Mouse (Mus musculus) liver, embryonic 16.5 days (tissue): ENCODE results near the gene Fbp2. TPM values are rescaled to one million over a fixed set of nuclear protein-coding genes. Genes with fewer than 3 reads are reported as not detected.
A peak's percentile ranks its signal among the peaks of the same experiment; 100 is the strongest.

Experiments
- ATAC-seq: fragments of 200-750 bp; cut with Nextera tagmentation; 2 replicates; pipeline ENCODE4 v1.8.0; 2017; ENCODE audit warnings: low read depth, mild to moderate bottlenecking, moderate number of reproducible peaks, moderate library complexity
- H3K27ac ChIP-seq: fragments of 300-500 bp; sonication (generic); 2 replicates; pipeline ENCODE4 v1.5.1; 2014; ENCODE audit warnings: mild to moderate bottlenecking, low read length
- H3K27me3 ChIP-seq: fragments of 300-500 bp; sonication (generic); 2 replicates; pipeline ENCODE4 v1.6.1; 2014; ENCODE audit warnings: low read depth, low read length, mixed read lengths; ENCODE audit not compliant: control insufficient read depth, insufficient read depth
- H3K36me3 ChIP-seq: fragments of 300-500 bp; sonication (generic); 2 replicates; pipeline ENCODE4 v1.6.1; 2014; ENCODE audit warnings: mild to moderate bottlenecking; ENCODE audit not compliant: control insufficient read depth, insufficient read depth
- H3K4me1 ChIP-seq: fragments of 300-500 bp; sonication (generic); 2 replicates; pipeline ENCODE4 v1.6.1; 2014; ENCODE audit warnings: low read depth, low read length, mixed read lengths; ENCODE audit not compliant: control insufficient read depth
- H3K4me2 ChIP-seq: fragments of 300-500 bp; sonication (generic); 2 replicates; pipeline ENCODE4 v1.6.1; 2014; ENCODE audit warnings: low read depth, low read length, mixed read lengths
- H3K4me3 ChIP-seq: fragments of 300-500 bp; sonication (generic); 2 replicates; pipeline ENCODE4 v1.5.1; 2014; ENCODE audit warnings: low read depth, mild to moderate bottlenecking, low read length
- H3K9ac ChIP-seq: fragments of 300-500 bp; sonication (generic); 2 replicates; pipeline ENCODE4 v1.6.1; 2014; ENCODE audit warnings: low read depth, low read length
- H3K9me3 ChIP-seq: fragments of 300-500 bp; sonication (generic); replicated peaks from 2 replicates; pipeline ENCODE4 v1.6.1; 2016; ENCODE audit warnings: low read length; ENCODE audit not compliant: control insufficient read depth
- WGBS: fragments of 180-500 bp; shearing (Covaris S2); extraction: QIAGEN DNeasy Blood & Tissue Kit; methylation state at CpG from one replicate; pipeline ENCODE4 v1.1.7; 2014; ENCODE audit not compliant: insufficient replicate concordance; 5-methylcytosine and 5-hydroxymethylcytosine counted together
- polyA plus RNA-seq: library from polyadenylated mRNA; unstranded; fragments of >200 nt; fragmentation: Nextera tagmentation; extraction: Ambion mirVana; gene quantifications from 2 replicates; pipeline ENCODE4 v1.2.1, GENCODE M21; 2015

Fbp2 gene
- 0.33 and 3.2 TPM in 2 replicates for polyA plus RNA-seq

DNA sequence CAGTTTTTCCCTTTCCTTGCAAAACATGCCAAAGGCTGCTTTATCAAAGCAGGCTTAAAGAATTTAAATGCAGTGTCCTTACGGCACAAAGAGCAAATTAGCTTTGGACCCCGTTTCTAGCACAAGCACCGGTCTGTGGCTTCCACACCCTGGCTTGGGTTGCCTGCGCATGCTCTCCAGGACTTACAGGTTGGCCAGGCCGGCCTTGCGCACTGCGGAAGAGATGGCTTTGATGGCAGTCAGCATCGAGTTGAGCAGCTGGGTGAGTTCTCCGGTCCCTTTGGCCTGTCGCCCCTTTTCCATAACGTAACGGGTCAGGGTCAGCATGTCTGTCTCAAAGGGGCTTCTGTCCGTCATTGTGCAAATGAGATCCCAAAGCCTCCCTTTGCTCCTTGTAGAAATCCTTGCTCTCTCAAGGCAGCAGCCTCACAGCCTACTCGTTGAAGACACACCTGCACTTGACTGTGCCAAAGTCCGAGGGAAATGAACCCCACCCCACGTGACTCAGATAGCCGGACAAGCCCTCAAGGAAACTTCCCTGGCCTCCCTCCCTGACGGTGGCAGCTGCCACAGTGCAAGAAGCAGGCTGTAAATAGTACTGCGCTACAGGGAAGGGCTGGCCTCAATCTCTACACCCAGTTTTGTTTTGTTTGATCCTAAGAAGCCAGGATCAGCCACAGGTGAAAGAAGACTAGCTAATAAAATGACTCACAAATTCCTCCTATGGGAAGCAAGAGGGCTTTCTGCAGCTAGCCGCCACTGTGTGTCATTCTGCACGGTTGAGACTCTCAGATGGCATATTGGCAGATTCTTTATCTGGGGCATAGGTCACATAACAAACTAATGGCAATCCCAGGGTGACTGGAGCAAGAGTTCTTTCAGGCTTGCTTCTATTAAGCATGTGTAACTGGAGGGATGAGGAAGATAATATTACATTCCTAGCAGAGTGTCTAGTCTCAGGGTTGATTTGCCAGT lies at the start of gene Fbp2:
Gene Fbp2 (minus strand): TSS at position 482 of the 975 bp plus-strand sequence.
- ATAC-seq, result no peak
- no peaks in the 10 kb centered on the region for H3K9me3 ChIP-seq
- no peak within 1 kb of the TSS for H3K4me3 ChIP-seq
- no peaks in the 10 kb centered on the region for H3K27me3 ChIP-seq
- no peaks in the 10 kb centered on the region; the same call in 1 of the 2 replicates for H3K4me1 ChIP-seq
- H3K27ac ChIP-seq, result no peak within 1 kb of the TSS
- no peak within 1 kb of the TSS for H3K9ac ChIP-seq
- no peaks in the 10 kb centered on the region for H3K36me3 ChIP-seq
- WGBS, result 61% methylated on average over 21 of the region's 21 CpGs
- H3K4me2 ChIP-seq, result no peak within 1 kb of the TSS

DNA sequence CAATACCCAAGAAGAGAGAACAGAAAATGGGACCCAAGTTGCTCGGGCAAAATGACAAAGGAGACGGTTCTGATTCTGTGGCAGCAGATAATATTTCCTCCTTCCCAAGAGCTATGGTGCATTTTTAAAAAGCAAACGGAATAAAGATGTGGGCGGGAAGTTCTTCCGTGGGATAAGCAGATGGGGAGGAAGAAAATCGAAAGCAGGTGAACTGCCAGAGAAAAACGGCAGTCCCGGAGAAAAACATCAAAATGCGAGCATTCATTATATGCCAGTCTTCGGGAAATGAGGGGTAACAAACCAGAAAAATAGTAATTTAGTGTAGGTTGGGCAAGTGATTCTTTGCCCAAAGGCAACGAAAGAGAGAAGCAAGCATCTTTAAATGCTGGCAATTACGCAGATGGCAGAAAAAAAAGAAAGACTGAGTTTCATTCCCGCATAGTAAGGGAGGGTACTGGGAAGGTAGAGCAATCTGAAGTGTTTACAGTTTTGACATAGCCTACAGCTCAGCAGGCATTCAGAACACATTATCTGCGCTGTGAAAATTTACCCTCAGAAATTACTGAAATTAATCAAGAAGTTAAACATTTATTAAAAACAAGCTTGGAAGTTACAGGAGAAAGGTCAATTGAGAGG lies 49.4 kb upstream of the Fbp2 start:
- H3K27ac ChIP-seq, result peak overlapping the region; percentile 71
- H3K4me2 ChIP-seq, result no peak overlapping the region
- no peaks in the 10 kb centered on the region for H3K27me3 ChIP-seq
- ATAC-seq, result no peak
- no peaks in the 10 kb centered on the region for H3K9me3 ChIP-seq
- no peak overlapping the region for H3K4me3 ChIP-seq
- H3K4me1 ChIP-seq, result peaks cover 19% of the 10 kb centered on the region
- WGBS, result 68% methylated on average over 14 of the region's 14 CpGs
- no peaks in the 10 kb centered on the region for H3K36me3 ChIP-seq
- H3K9ac ChIP-seq, result no peak overlapping the region

DNA sequence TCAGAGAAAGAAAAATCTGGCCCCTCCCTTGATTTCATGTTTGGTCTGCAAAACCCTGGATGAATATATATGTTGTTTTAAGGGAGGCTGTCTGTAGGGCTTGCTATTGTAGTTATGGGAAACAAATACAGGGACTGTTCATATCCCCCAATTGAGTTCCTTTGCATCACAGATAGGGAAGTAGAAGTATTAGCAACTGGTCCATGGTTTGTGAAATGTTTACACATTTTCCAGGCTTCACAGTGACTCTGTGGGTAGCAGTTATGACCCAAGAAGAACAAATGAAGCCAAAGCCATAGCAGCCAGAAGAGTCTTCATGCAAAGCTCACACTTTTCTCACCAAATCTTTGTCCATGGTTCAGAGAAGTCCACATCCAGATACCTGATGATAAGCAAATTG lies 42.9 kb upstream of the Fbp2 start:
- ATAC-seq, result no peak
- Histone ChIP-seq H3K36me3 (no peaks in the 10 kb centered on the region), H3K9ac (no peak overlapping the region), H3K27me3 (no peaks in the 10 kb centered on the region), H3K9me3 (no peaks in the 10 kb centered on the region), H3K4me3 (no peak overlapping the region), H3K27ac (no peak overlapping the region), H3K4me1 (no peaks in the 10 kb centered on the region), H3K4me2 (no peak overlapping the region)

DNA sequence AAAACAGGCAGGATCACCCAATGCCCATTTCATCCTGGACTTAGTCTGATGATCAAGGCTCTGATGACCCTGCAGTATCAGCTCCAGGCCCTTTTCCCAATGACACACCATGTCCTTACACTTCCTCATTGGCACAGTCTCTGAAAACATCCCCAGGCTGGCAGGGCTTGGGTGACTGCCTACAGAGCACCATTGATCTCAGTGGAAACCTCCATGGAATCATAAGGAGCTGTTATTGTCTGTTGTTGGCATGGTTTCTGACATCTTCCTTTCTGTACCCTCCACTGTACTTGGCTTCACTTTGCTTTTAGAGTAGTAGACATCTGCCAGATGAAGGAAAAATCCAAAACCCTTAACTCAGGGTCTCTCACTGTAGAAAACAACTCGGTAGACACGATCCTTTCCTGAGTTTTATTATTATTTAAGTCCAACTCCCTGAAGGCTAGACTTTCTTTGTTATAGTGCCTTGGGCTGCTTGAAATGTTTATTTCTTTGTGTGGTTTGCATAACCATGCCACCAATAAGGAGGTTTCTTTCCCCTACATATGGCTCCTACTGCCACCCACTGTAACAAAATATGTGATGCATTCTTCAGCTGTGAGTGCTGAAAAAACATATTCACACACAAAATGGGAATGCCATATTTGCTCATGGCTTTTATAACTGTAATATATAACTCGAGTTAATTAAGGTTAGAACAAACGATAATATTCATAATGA lies 39.9 kb upstream of the Fbp2 start:
- H3K4me1 ChIP-seq, result no peaks in the 10 kb centered on the region
- H3K9me3 ChIP-seq, result no peaks in the 10 kb centered on the region
- no peak overlapping the region for H3K27ac ChIP-seq
- 70% methylated on average over 4 of the region's 4 CpGs for WGBS
- no peak overlapping the region for H3K4me2 ChIP-seq
- ATAC-seq, result no peak
- H3K4me3 ChIP-seq, result no peak overlapping the region
- no peaks in the 10 kb centered on the region for H3K27me3 ChIP-seq
- H3K36me3 ChIP-seq, result no peaks in the 10 kb centered on the region
- no peak overlapping the region for H3K9ac ChIP-seq

DNA sequence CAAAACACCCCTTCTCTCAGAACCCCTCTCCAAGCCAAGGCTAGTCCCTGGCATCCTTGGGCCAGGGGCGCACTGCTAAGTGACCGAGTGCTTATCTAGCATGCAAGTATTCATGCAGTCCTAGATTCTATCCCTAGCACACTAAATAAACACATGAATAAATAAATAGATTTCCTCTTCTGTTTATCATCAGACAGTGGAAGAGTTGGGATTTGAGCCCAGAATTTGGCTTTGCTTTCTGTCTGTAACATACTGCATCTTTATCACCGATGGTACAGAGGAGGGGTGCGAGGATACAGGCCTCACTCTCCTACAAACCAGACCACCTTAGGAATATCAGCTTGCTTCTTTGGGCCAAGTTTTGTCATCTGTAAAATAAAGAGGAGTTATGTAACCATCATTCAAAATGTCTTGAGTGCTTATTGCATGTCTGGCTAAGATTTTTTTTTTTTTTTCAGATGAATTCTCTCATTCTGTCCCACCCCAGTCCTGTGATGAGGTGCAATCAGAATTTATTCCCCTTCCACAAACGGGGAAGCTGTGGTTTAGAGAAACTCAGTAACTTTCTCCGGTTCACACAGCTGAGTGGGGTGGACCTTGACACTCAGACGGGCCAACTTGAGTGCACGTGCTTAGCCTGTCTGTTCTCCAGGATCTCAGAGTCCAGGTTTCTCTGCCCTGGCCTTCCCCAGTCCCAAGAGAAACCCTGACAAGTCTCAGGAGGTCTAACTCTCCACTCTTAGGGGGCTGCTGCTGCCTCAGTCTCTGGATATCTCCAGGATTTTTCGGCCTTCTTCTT lies 35.0 kb upstream of the Fbp2 start:
- H3K4me1 ChIP-seq, result no peaks in the 10 kb centered on the region
- no peak overlapping the region for H3K4me3 ChIP-seq
- H3K4me2 ChIP-seq, result no peak overlapping the region
- no peaks in the 10 kb centered on the region for H3K9me3 ChIP-seq
- H3K27ac ChIP-seq, result no peak overlapping the region
- ATAC-seq, result no peak
- no peaks in the 10 kb centered on the region for H3K27me3 ChIP-seq
- 45% methylated on average over 9 of the region's 9 CpGs for WGBS
- H3K36me3 ChIP-seq, result no peaks in the 10 kb centered on the region
- H3K9ac ChIP-seq, result no peak overlapping the region

DNA sequence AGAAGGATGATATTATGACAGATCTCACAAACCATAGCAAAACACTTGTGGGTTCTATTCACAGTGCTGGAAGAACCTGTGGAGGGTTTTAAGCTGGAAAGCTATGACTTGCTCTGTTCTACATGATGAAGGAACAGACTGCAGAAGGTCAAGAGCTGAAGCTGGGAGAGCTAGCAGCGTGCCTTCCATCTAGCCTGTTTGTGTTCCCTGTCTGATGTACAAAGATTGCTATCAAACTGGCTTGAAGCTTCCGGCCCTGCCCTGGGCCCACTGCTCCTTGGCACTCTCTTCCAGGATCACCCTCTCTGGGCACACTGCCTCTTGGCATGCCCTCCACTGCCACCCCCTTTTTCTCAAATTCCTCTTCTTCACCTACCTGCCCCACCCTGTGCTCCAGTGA lies 31.1 kb upstream of the Fbp2 start:
- no peak overlapping the region for H3K4me2 ChIP-seq
- H3K4me3 ChIP-seq, result no peak overlapping the region
- no peaks in the 10 kb centered on the region for H3K36me3 ChIP-seq
- 44% methylated on average over 2 of the region's 2 CpGs for whole genome bisulfite sequencing
- no peak overlapping the region for H3K9ac ChIP-seq
- no peaks in the 10 kb centered on the region for H3K9me3 ChIP-seq
- H3K27me3 ChIP-seq, result no peaks in the 10 kb centered on the region; the same call in 1 of the 2 replicates
- no peak overlapping the region for H3K27ac ChIP-seq
- H3K4me1 ChIP-seq, result no peaks in the 10 kb centered on the region
- ATAC-seq, result no peak

DNA sequence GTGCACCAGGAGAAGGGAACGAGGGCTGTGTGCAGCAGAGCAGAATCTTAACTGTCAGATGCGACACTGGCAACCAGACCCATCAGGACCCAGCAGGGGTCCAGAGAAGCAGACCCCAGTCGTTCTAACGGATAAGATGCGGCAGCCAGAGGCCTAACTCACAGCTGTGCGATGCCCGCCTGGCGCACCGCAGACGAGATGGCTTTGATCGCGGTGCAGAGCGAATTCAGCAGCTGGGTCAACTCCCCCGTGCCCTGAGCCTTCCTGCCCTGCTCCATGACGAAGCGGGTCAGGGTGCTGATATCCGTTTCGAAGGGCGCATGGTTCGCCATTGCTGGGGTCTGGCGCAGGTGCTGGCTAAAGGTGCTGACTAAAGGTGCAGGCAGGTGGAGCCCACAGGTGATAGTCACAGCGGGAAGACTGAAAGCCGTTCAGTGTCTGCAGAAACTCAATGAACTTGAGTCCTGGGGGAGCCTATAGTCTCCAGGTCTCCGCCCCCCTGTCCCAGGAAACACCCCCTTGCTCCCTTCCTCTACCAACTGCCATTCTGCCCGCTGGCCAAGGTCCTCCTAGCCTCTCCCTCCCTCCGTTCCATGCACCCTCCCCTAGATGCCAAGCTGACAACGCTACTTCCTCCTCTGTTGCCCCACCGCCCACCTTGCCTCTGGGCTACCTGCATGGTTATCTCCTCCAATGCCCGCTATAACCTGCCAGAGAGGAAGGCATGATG lies 29.7 kb upstream of the Fbp2 start, which contains the start of gene Fbp1:
Gene Fbp1 (minus strand): TSS at position 571 of the 730 bp plus-strand sequence.
- no peaks in the 10 kb centered on the region for H3K4me1 ChIP-seq
- peak within 1 kb of the TSS; percentile 40; the same call in 1 of the 2 replicates for H3K9ac ChIP-seq
- peak; percentile 78 for ATAC-seq
- H3K4me3 ChIP-seq, result peak within 1 kb of the TSS; percentile 50
- no peak within 1 kb of the TSS for H3K27ac ChIP-seq
- 7% methylated on average over 29 of the region's 29 CpGs for WGBS
- no peaks in the 10 kb centered on the region for H3K9me3 ChIP-seq
- H3K27me3 ChIP-seq, result no peaks in the 10 kb centered on the region; the same call in 1 of the 2 replicates
- H3K4me2 ChIP-seq, result peak within 1 kb of the TSS; percentile 24
- H3K36me3 ChIP-seq, result no peaks in the 10 kb centered on the region

DNA sequence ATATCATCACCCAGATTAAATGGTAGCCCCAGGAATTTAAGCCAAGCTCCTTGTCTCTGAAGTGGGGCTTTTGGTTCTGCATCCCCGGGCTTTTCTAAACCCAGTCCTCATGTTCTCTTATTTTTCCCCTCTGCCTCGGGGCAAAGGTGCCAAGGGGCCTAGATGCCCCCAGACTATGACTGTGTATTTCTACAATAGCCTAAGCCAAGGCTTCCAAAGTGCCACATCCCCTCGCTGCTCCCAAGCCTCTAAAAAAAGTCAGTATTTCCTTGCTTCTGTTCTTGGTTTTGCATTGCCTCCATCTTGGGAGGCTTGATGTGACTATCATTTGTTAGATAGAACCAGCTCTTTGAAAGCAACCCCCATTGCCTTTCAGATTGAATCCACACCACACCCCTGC lies 26.3 kb upstream of the Fbp2 start:
- peaks cover 4% of the 10 kb centered on the region for H3K4me1 ChIP-seq
- WGBS, result 53% methylated on average over 3 of the region's 3 CpGs
- H3K4me2 ChIP-seq, result no peak overlapping the region
- no peak for ATAC-seq
- H3K4me3 ChIP-seq, result no peak overlapping the region
- H3K27me3 ChIP-seq, result no peaks in the 10 kb centered on the region; the same call in 1 of the 2 replicates
- H3K36me3 ChIP-seq, result no peaks in the 10 kb centered on the region
- no peak overlapping the region for H3K27ac ChIP-seq
- no peak overlapping the region for H3K9ac ChIP-seq
- no peaks in the 10 kb centered on the region for H3K9me3 ChIP-seq
